Mouse (Mus musculus) liver, embryonic 13.5 days (tissue): Measurements from ENCODE around the gene Prdm1. TPM values are rescaled to one million over a fixed set of nuclear protein-coding genes. Genes with fewer than 3 reads are reported as not detected.
A peak's percentile ranks its signal among the peaks of the same experiment; 100 is the strongest.

Experiments
- ATAC-seq: fragments of 200-750 bp; cut with Nextera tagmentation; 2 replicates; pipeline ENCODE4 v1.8.0; 2017; ENCODE audit warnings: low read depth, mild to moderate bottlenecking, moderate number of reproducible peaks, moderate library complexity
- DNase-seq: peaks from one replicate; pipeline ENCODE4 v3.0.0; 2022
- H3K27ac ChIP-seq: fragments of 300-500 bp; sonication (generic); 2 replicates; pipeline ENCODE4 v1.5.1; 2015; ENCODE audit warnings: moderate library complexity, mild to moderate bottlenecking, inconsistent platforms
- H3K27me3 ChIP-seq: fragments of 300-500 bp; sonication (generic); 2 replicates; pipeline ENCODE4 v1.6.1; 2015; ENCODE audit warnings: mild to moderate bottlenecking, inconsistent platforms
- H3K36me3 ChIP-seq: fragments of 300-500 bp; sonication (generic); 2 replicates; pipeline ENCODE4 v1.6.1; 2015; ENCODE audit warnings: mild to moderate bottlenecking, inconsistent platforms
- H3K4me1 ChIP-seq: fragments of 300-500 bp; sonication (generic); replicated peaks from 2 replicates; pipeline ENCODE4 v1.6.1; 2015; ENCODE audit warnings: inconsistent platforms
- H3K4me2 ChIP-seq: fragments of 300-500 bp; sonication (generic); 2 replicates; pipeline ENCODE4 v1.6.1; 2015; ENCODE audit warnings: inconsistent platforms, mild to moderate bottlenecking, moderate library complexity
- H3K4me3 ChIP-seq: fragments of 300-500 bp; sonication (generic); replicated peaks from 2 replicates; pipeline ENCODE4 v1.5.1; 2015; ENCODE audit warnings: mild to moderate bottlenecking, inconsistent platforms
- H3K9ac ChIP-seq: fragments of 300-500 bp; sonication (generic); 2 replicates; pipeline ENCODE4 v1.6.1; 2015; ENCODE audit warnings: mild to moderate bottlenecking, inconsistent platforms
- H3K9me3 ChIP-seq: fragments of 300-500 bp; sonication (generic); replicated peaks from 2 replicates; pipeline ENCODE4 v1.6.1; 2016; ENCODE audit warnings: inconsistent platforms
- WGBS: fragments of 180-500 bp; shearing (Covaris S2); methylation state at CpG from one replicate; pipeline ENCODE4 v1.1.7; 2015; ENCODE audit not compliant: insufficient replicate concordance; 5-methylcytosine and 5-hydroxymethylcytosine counted together
- polyA plus RNA-seq: library from polyadenylated mRNA; unstranded; fragments of >200 nt; fragmentation: Nextera tagmentation; extraction: Ambion mirVana; gene quantifications from 2 replicates; pipeline ENCODE4 v1.2.1, GENCODE M21; 2015

The Prdm1 gene
- polyA plus RNA-seq, result 0.12 and 0.13 TPM in 2 replicates

- no peak within 1 kb of the TSS for H3K27ac ChIP-seq
- H3K27me3 ChIP-seq, result peaks cover 50% of the 10 kb centered on the region
- H3K4me1 ChIP-seq, result peaks cover 34% of the 10 kb centered on the region
- no peaks in the 10 kb centered on the region for H3K36me3 ChIP-seq
- no peaks in the 10 kb centered on the region for H3K9me3 ChIP-seq
- ATAC-seq (no peak), DNase-seq (no peak)
- 6% methylated on average over 25 of the region's 25 CpGs for WGBS
- peak within 1 kb of the TSS; percentile 88 for H3K4me2 ChIP-seq
- peak within 1 kb of the TSS; percentile 73 for H3K9ac ChIP-seq
- H3K4me3 ChIP-seq, result peak within 1 kb of the TSS; percentile 76
These were observed at the start of gene Prdm1 for GRCm38 (mm10) chr10:44528291-44529082. Prdm1 (minus strand) TSS chr10:44528501.

DNA sequence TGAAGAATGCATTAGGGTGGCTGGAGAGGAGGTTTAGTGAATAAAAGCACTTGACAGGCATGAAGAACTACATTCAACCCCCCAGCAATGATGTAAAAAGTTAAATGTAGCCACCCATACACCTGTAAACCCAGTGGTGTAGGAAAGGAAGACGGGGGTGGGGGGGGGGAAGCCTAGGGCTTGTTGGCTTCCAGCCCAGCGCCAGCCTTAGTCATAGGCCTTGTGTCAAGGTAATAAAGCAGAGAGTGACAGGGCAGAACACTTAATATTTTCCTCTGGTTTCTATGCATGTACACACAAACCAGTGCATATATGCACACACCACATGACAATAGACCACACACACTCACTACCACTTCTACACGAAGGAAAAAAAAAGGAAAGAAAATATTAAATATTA, 37.7 kb upstream of the Prdm1 start:
- no peaks in the 10 kb centered on the region for H3K9me3 ChIP-seq
- no peaks in the 10 kb centered on the region for H3K36me3 ChIP-seq
- no peak for ATAC-seq
- no peak overlapping the region for H3K4me2 ChIP-seq
- WGBS, result 65% methylated on average over 3 of the region's 3 CpGs
- H3K27ac ChIP-seq, result no peak overlapping the region
- H3K9ac ChIP-seq, result no peak overlapping the region
- H3K4me3 ChIP-seq, result no peak overlapping the region
- no peaks in the 10 kb centered on the region for H3K4me1 ChIP-seq
- no peaks in the 10 kb centered on the region for H3K27me3 ChIP-seq
- no peak for DNase-seq

DNA sequence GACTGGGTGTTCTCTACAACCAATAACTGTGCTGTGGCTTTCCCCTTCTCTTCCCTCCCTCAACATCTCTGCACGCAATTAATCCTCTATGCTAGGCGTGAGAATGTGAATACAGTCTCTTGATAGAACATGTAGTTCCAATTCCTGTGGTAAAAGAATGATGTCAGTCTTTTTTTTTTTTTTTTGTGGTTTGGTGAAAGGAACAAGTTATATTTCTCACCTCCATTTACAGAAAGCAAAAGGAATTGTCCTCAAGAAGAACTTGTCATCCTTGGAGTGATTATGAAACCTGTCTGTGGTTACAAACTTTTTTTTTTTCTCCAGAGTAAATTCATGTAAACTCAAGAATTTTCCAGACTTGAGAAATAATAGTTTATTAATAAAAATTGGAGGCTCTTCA, 36.8 kb upstream of the Prdm1 start:
- no peak overlapping the region for H3K4me2 ChIP-seq
- no peaks in the 10 kb centered on the region for H3K9me3 ChIP-seq
- no peaks in the 10 kb centered on the region for H3K36me3 ChIP-seq
- no peak overlapping the region for H3K27ac ChIP-seq
- WGBS, result 55% methylated on average over 2 of the region's 2 CpGs
- H3K27me3 ChIP-seq, result no peaks in the 10 kb centered on the region
- no peaks in the 10 kb centered on the region for H3K4me1 ChIP-seq
- no peak overlapping the region for H3K4me3 ChIP-seq
- H3K9ac ChIP-seq, result no peak overlapping the region
- ATAC-seq (no peak), DNase-seq (no peak)

- Histone ChIP-seq H3K9me3 (no peaks in the 10 kb centered on the region), H3K4me3 (no peak overlapping the region), H3K36me3 (no peaks in the 10 kb centered on the region), H3K27me3 (no peaks in the 10 kb centered on the region), H3K4me1 (peaks cover 8% of the 10 kb centered on the region), H3K4me2 (no peak overlapping the region), H3K9ac (no peak overlapping the region), H3K27ac (peak overlapping the region; percentile 77)
- no peak for DNase-seq
- WGBS, result 52% methylated on average over 4 of the region's 4 CpGs
- peak; percentile 92 for ATAC-seq
These were observed 28.5 kb upstream of the Prdm1 start for GRCm38 (mm10) chr10:44556845-44557244.

DNA sequence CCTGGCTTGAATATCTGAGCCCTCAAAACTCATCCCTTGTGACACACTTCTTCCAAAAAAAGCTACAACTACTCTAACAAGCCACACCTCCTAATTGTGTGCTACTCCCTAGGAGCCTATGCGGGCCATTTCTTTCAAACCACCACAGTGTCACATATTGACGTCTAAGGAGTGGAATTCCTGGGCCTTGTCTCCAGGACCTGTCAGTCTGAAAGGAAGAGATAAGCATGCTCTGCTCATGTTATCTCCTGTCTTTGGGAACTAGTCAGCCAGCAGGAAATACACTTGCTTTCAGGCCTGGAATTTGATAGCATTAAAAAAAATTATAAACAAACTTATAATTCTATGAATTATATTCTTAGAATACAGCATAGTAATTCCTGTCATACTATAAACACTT, 27.0 kb upstream of the Prdm1 start:
- H3K9me3 ChIP-seq, result no peaks in the 10 kb centered on the region
- ATAC-seq (peak; percentile 88), DNase-seq (peak; percentile 5)
- H3K27me3 ChIP-seq, result no peaks in the 10 kb centered on the region
- 0 out of 2 replicates have a peak overlapping the region, but pooled peaks have one; percentile 4 for H3K4me2 ChIP-seq
- H3K4me1 ChIP-seq, result peaks cover 8% of the 10 kb centered on the region
- no peaks in the 10 kb centered on the region for H3K36me3 ChIP-seq
- H3K4me3 ChIP-seq, result no peak overlapping the region
- H3K9ac ChIP-seq, result no peak overlapping the region
- WGBS, result 6% methylated on average over 2 of the region's 2 CpGs
- peak overlapping the region; percentile 47 for H3K27ac ChIP-seq

DNA sequence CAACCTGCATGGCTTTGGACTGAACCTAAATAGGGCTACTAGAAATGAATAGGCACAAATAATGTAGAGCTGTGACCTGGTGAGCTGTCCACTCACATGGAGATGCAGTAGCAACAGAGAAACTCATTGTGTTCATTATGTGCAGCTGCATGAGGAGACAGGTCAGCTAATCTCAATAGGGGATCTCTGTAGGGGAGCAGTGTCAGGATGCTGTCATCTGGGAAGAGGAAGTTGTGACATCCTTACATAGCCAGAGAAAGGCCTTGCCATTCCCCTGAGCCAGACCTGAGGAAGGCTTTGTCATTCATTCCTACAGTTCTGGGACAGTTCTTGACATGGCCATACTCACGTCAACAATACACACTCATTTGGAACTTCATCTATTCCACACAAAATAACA, 25.3 kb upstream of the Prdm1 start:
- H3K27ac ChIP-seq, result no peak overlapping the region
- no peaks in the 10 kb centered on the region for H3K9me3 ChIP-seq
- H3K36me3 ChIP-seq, result no peaks in the 10 kb centered on the region
- no peaks in the 10 kb centered on the region for H3K27me3 ChIP-seq
- peaks cover 8% of the 10 kb centered on the region for H3K4me1 ChIP-seq
- ATAC-seq (no peak), DNase-seq (no peak)
- no peak overlapping the region for H3K9ac ChIP-seq
- 70% methylated on average over 1 of the region's 1 CpGs for WGBS
- no peak overlapping the region for H3K4me3 ChIP-seq
- H3K4me2 ChIP-seq, result no peak overlapping the region

DNA sequence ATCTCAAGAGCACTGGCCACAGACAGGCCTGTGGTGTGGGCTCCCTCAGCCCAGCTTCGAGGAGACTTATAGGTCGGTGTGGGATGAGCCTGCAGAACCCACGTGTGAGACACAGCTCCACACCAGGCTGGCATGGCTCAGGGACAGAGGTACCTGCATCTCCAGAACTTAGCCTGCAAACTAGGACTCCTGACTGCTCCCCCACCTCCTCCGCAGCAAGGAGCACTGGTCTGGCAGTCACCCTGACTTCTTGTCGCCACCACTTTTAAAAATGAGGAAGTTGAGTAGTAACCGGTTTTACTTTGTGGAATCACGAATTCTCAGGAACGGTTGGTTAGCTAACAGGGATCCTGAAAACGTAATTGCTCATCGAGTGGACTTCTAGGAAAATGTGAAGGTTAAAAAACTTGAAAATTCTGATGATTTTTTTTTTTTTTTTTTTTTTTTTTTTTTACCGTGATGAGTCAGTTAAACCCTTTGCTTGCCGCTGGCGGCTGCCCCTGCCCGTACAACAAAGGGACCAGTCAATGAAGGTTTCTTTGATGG, 10.8 kb upstream of the Prdm1 start:
- 3% methylated on average over 14 of the region's 14 CpGs for WGBS
- 0 out of 2 replicates have a peak overlapping the region, but pooled peaks have one; percentile 29 for H3K9ac ChIP-seq
- peaks cover 6% of the 10 kb centered on the region for H3K4me1 ChIP-seq
- no peak for DNase-seq
- no peaks in the 10 kb centered on the region for H3K9me3 ChIP-seq
- no peaks in the 10 kb centered on the region for H3K36me3 ChIP-seq
- peak overlapping the region; percentile 15; the same call in 1 of the 2 replicates for H3K4me3 ChIP-seq
- ATAC-seq, result no peak; the same call in 1 of the 2 replicates
- H3K4me2 ChIP-seq, result peak overlapping the region; percentile 49
- H3K27me3 ChIP-seq, result no peaks in the 10 kb centered on the region; the same call in 1 of the 2 replicates
- H3K27ac ChIP-seq, result no peak overlapping the region

- Histone ChIP-seq H3K4me2 (no peak overlapping the region), H3K36me3 (no peaks in the 10 kb centered on the region), H3K4me1 (peaks cover 6% of the 10 kb centered on the region), H3K27ac (no peak overlapping the region), H3K27me3 (no peaks in the 10 kb centered on the region; the same call in 1 of the 2 replicates), H3K9ac (no peak overlapping the region), H3K9me3 (no peaks in the 10 kb centered on the region), H3K4me3 (no peak overlapping the region)
- ATAC-seq (no peak), DNase-seq (no peak)
- WGBS, result 61% methylated on average over 6 of the region's 6 CpGs
These were observed 9.8 kb upstream of the Prdm1 start for GRCm38 (mm10) chr10:44538137-44538536.

GRCm38 (mm10) chr10:44530067-44530360, 1.7 kb upstream of the Prdm1 start:
- Histone ChIP-seq H3K4me1 (peaks cover 34% of the 10 kb centered on the region), H3K4me3 (peak overlapping the region; percentile 76), H3K36me3 (no peaks in the 10 kb centered on the region), H3K9ac (peak overlapping the region; percentile 73), H3K27ac (no peak overlapping the region), H3K27me3 (peaks cover 41% of the 10 kb centered on the region), H3K9me3 (no peaks in the 10 kb centered on the region), H3K4me2 (peak overlapping the region; percentile 88)
- no peak for ATAC-seq
- 6% methylated on average over 5 of the region's 5 CpGs for WGBS
- no peak for DNase-seq

GRCm38 (mm10) chr10:44529218-44530066, 1.1 kb upstream of the Prdm1 start:
- H3K4me3 ChIP-seq, result peak overlapping the region; percentile 76
- peaks cover 34% of the 10 kb centered on the region for H3K4me1 ChIP-seq
- no peak overlapping the region for H3K27ac ChIP-seq
- ATAC-seq (peak; percentile 99), DNase-seq (peak; percentile 85)
- no peaks in the 10 kb centered on the region for H3K9me3 ChIP-seq
- H3K27me3 ChIP-seq, result peaks cover 47% of the 10 kb centered on the region
- no peaks in the 10 kb centered on the region for H3K36me3 ChIP-seq
- H3K9ac ChIP-seq, result peak overlapping the region; percentile 73
- H3K4me2 ChIP-seq, result peak overlapping the region; percentile 88
- WGBS, result under 1% methylated on average over 42 of the region's 42 CpGs

- Histone ChIP-seq H3K9me3 (no peaks in the 10 kb centered on the region), H3K4me1 (peaks cover 34% of the 10 kb centered on the region), H3K4me2 (peak overlapping the region; percentile 54), H3K27ac (no peak overlapping the region), H3K4me3 (peak overlapping the region; percentile 32), H3K27me3 (peaks cover 56% of the 10 kb centered on the region), H3K9ac (no peak overlapping the region), H3K36me3 (no peaks in the 10 kb centered on the region)
- whole genome bisulfite sequencing, result 1% methylated on average over 16 of the region's 16 CpGs
- DNase-seq (no peak), ATAC-seq (no peak)
These were observed 650 bp downstream of the Prdm1 start for GRCm38 (mm10) chr10:44527651-44528050.
